Mouse (Mus musculus) embryonic fibroblast, embryonic 13.5 days (primary cell): Measurements from ENCODE around the gene Hells. TPM values are rescaled to one million over a fixed set of nuclear protein-coding genes. Genes with fewer than 3 reads are reported as not detected.

Source experiments
- H3K27ac ChIP-seq: 2 replicates; pipeline ENCODE4 v1.5.1; 2012; ENCODE audit warnings: low read length, control low read depth, inconsistent platforms; ENCODE audit not compliant: insufficient read depth
- H3K4me1 ChIP-seq: 2 replicates; pipeline ENCODE4 v1.6.1; 2011; ENCODE audit warnings: low read length; ENCODE audit not compliant: control insufficient read depth, insufficient read depth
- H3K4me3 ChIP-seq: 2 replicates; pipeline ENCODE4 v1.5.1; 2011; ENCODE audit warnings: mild to moderate bottlenecking, control low read depth, low read length; ENCODE audit not compliant: insufficient read depth
- CTCF ChIP-seq: IDR thresholded peaks from 2 replicates; pipeline ENCODE4 v1.5.1; 2011; ENCODE audit warnings: mild to moderate bottlenecking, control low read depth, low read length, moderate library complexity, borderline replicate concordance; ENCODE audit not compliant: insufficient read depth
- POLR2A ChIP-seq: IDR thresholded peaks from 2 replicates; pipeline ENCODE4 v1.6.1; 2011; ENCODE audit warnings: low read depth, mild to moderate bottlenecking, control low read depth, low read length, moderate library complexity
- polyA plus RNA-seq: library from polyadenylated mRNA; stranded (reverse); fragments of >200 nt; gene quantifications from 2 replicates; pipeline ENCODE4 v1.2.4, GENCODE M21; 2011; ENCODE audit warnings: low read depth; ENCODE audit not compliant: missing spikeins, insufficient read length

Hells gene
- polyA plus RNA-seq, 1 experiment, result 131 TPM

GRCm38 (mm10) chr19:38930252-38930787 is 395 bp upstream of the Hells start:
- Histone ChIP-seq H3K27ac (no peak overlapping the region), H3K4me3 (peak overlapping the region; percentile 86), H3K4me1 (no peaks in the 10 kb centered on the region)
- no peak for TF ChIP-seq CTCF
- TF ChIP-seq POLR2A, result 0 out of 2 replicates have a peak, but pooled peaks have one; percentile 27

- no peaks in the 10 kb centered on the region for H3K4me1 ChIP-seq
- no peak overlapping the region for H3K27ac ChIP-seq
- TF ChIP-seq CTCF (no peak), POLR2A (no peak)
- peak overlapping the region; percentile 86 for H3K4me3 ChIP-seq
These were observed 813 bp downstream of the Hells start for GRCm38 (mm10) chr19:38931566-38931890.

GRCm38 (mm10) chr19:38944590-38945307 is 14.0 kb downstream of the Hells start:
- Histone ChIP-seq H3K4me3 (no peak overlapping the region), H3K27ac (no peak overlapping the region), H3K4me1 (no peaks in the 10 kb centered on the region)
- TF ChIP-seq POLR2A (no peak), CTCF (no peak)

GRCm38 (mm10) chr19:38970741-38971140 is 40.0 kb downstream of the Hells start:
- Histone ChIP-seq H3K4me1 (no peaks in the 10 kb centered on the region), H3K27ac (no peak overlapping the region), H3K4me3 (no peak overlapping the region)
- TF ChIP-seq POLR2A, result no peak
- no peak for TF ChIP-seq CTCF

- no peak overlapping the region for H3K4me3 ChIP-seq
- no peak overlapping the region for H3K27ac ChIP-seq
- H3K4me1 ChIP-seq, result no peaks in the 10 kb centered on the region
- TF ChIP-seq POLR2A, result no peak
- no peak for TF ChIP-seq CTCF
These were observed 41.9 kb downstream of the Hells start for GRCm38 (mm10) chr19:38972581-38972980.

GRCm38 (mm10) chr19:38973666-38974065 is 43.0 kb downstream of the Hells start:
- no peak overlapping the region for H3K4me3 ChIP-seq
- no peaks in the 10 kb centered on the region for H3K4me1 ChIP-seq
- no peak overlapping the region for H3K27ac ChIP-seq
- TF ChIP-seq POLR2A (no peak), CTCF (no peak)

- TF ChIP-seq CTCF, result no peak
- no peak for TF ChIP-seq POLR2A
- Histone ChIP-seq H3K4me1 (no peaks in the 10 kb centered on the region), H3K27ac (no peak overlapping the region), H3K4me3 (no peak overlapping the region)
These were observed 45.6 kb downstream of the Hells start for GRCm38 (mm10) chr19:38976269-38976668.

- TF ChIP-seq CTCF, result no peak
- no peak for TF ChIP-seq POLR2A
- H3K27ac ChIP-seq, result no peak overlapping the region
- no peak overlapping the region for H3K4me3 ChIP-seq
- no peaks in the 10 kb centered on the region for H3K4me1 ChIP-seq
These were observed 51.3 kb downstream of the Hells start for GRCm38 (mm10) chr19:38981966-38982365.

GRCm38 (mm10) chr19:38998248-38998647 is 67.5 kb downstream of the Hells start:
- no peaks in the 10 kb centered on the region for H3K4me1 ChIP-seq
- no peak overlapping the region for H3K4me3 ChIP-seq
- no peak overlapping the region for H3K27ac ChIP-seq
- TF ChIP-seq POLR2A, result no peak
- no peak for TF ChIP-seq CTCF

- no peak overlapping the region for H3K4me3 ChIP-seq
- no peaks in the 10 kb centered on the region for H3K4me1 ChIP-seq
- H3K27ac ChIP-seq, result no peak overlapping the region
- TF ChIP-seq POLR2A (no peak), CTCF (no peak)
These were observed 68.0 kb downstream of the Hells start for GRCm38 (mm10) chr19:38998676-38999075.
